Mouse (Mus musculus) lung, postnatal 0 days (tissue): ENCODE data around the gene Acvr2a.

Experiments used
- CTCF ChIP-seq: IDR thresholded peaks from 2 replicates; pipeline ENCODE4 v1.5.1; 2016; ENCODE audit warnings: antibody characterized with exemption, mild to moderate bottlenecking
- EP300 ChIP-seq: IDR thresholded peaks from 2 replicates; pipeline ENCODE4 v1.6.1; 2016; ENCODE audit warnings: antibody characterized with exemption, mild to moderate bottlenecking, control low read depth

GRCm38 (mm10) chr2:48833884-48834450, 20.1 kb downstream of the Acvr2a start:
- TF ChIP-seq CTCF (no peak), EP300 (no peak)
